Mouse (Mus musculus) intestine, embryonic 15.5 days (tissue): ENCODE measurements around the gene Gm21988. TPM values are rescaled to one million over a fixed set of nuclear protein-coding genes. Genes with fewer than 3 reads are reported as not detected.

Source experiments
- ATAC-seq: fragments of 200-750 bp; cut with Nextera tagmentation; 2 replicates; pipeline ENCODE4 v1.8.0; 2017; ENCODE audit warnings: moderate TSS enrichment, moderate library complexity
- H3K27ac ChIP-seq: fragments of 300-500 bp; sonication (generic); 2 replicates; pipeline ENCODE4 v1.5.1; 2015; ENCODE audit warnings: mild to moderate bottlenecking, inconsistent platforms
- H3K27me3 ChIP-seq: fragments of 300-500 bp; sonication (generic); replicated peaks from 2 replicates; pipeline ENCODE4 v1.6.1; 2015; ENCODE audit warnings: inconsistent platforms
- H3K36me3 ChIP-seq: fragments of 300-500 bp; sonication (generic); 2 replicates; pipeline ENCODE4 v1.6.1; 2015; ENCODE audit warnings: inconsistent platforms
- H3K4me1 ChIP-seq: fragments of 300-500 bp; sonication (generic); replicated peaks from 2 replicates; pipeline ENCODE4 v1.6.1; 2015; ENCODE audit warnings: inconsistent platforms
- H3K4me2 ChIP-seq: fragments of 300-500 bp; sonication (generic); replicated peaks from 2 replicates; pipeline ENCODE4 v1.6.1; 2015; ENCODE audit warnings: mild to moderate bottlenecking, inconsistent platforms
- H3K4me3 ChIP-seq: fragments of 300-500 bp; sonication (generic); replicated peaks from 2 replicates; pipeline ENCODE4 v1.5.1; 2015; ENCODE audit warnings: inconsistent platforms
- H3K9ac ChIP-seq: fragments of 300-500 bp; sonication (generic); 2 replicates; pipeline ENCODE4 v1.6.1; 2015; ENCODE audit warnings: inconsistent platforms
- H3K9me3 ChIP-seq: fragments of 300-500 bp; sonication (generic); 2 replicates; pipeline ENCODE4 v1.6.1; 2016; ENCODE audit warnings: inconsistent platforms
- WGBS: fragments of 180-500 bp; shearing (Covaris S2); methylation state at CpG from one replicate; pipeline ENCODE4 v1.1.7; 2015; 5-methylcytosine and 5-hydroxymethylcytosine counted together
- polyA plus RNA-seq: library from polyadenylated mRNA; unstranded; fragments of >200 nt; fragmentation: Nextera tagmentation; extraction: Ambion mirVana; gene quantifications from 2 replicates; pipeline ENCODE4 v1.2.1, GENCODE M21; 2015

Gene Gm21988
- polyA plus RNA-seq, 1 experiment from 2014 or later = 8.8 TPM

DNA sequence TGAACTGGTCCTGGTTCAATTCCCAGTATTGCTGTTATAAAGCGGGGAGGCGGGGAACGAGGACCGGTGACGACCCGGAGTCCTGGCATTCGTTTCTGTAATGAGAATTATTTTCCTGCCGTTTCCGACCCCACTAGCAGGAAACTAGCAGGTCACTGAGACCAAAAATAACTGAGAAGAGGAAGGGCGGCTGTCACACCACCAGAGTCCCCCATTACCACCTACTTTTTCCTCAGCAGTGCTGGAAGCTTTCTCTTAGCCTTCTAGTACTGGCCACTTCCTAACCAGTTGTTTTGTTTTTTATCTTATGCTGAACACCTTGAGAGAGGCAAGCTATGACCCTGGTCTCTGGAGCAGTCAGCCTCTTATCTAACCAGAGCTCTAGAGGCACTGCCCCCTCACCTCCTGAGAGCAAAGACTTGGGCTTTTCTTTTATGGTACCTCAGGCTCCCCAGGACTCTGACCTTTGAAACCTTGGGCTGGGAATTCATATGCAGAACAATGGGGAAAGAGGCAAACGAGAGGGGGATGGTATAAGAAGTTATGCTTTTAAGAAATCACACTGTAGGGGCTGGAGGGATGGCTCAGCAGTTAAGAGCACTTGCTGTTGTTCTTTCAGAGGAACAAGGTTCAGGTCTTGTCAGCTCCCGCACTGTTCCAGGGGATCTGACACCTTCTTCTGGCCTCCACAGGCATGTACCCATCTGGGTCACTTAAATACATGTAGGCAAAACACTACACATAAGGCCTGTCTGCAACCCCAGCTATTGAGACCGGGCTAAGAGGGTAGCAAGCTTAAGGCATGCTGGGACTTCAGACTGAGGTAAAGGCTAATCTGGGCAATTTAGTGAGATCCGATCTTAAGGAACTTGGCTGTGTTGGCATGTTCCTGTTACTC lies 17.8 kb downstream of the Gm21988 start:
- 9% methylated on average over 14 of the region's 14 CpGs for WGBS
- H3K27me3 ChIP-seq = no peaks in the 10 kb centered on the region; the same call in 1 of the 2 replicates

DNA sequence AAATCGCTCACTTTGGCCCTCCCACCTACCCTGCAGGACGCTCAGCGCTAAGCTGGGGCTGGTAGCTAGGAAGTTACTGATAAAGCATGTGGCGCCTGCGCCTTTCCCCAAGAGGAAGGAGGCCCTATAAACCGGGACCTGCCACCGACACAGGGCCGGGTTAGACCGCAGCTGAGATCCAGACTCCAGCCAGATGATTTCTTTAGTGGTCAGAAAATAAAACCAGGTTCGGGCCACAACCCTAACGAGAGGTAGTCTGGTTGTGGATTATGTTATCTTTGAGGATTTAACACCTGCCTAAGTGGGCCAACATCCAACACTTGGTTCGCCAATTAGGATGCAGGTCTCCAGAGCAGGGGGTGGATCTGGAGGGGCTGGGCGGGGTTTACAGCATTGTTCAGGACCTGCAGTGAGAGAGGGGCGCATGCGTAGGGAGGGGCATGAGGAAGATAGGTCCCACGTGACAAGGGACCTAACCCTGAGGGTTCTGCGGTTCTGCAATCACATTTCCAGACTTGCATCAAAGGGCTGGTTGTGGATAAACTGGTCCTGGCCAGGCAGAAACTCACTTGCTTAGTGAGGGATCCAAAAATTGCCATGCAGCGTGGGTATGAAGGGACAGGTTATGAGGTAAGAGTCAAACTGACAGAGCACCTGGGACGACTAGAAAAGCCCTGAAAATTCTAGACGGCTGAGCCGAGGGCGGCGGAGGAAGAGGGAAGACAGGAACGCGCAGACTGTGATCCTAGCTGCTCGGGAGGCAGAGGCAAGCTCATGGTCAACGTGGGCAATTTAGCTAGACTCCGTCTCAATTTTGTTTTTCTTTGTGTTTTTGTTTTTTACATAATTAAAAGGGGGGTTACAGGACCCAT lies 18.7 kb downstream of the Gm21988 start, which contains the start of gene Slc16a13:
TSS of gene Slc16a13 (minus strand) at position 334 of the 872 bp plus-strand sequence.
- no peaks in the 10 kb centered on the region for H3K9me3 ChIP-seq
- H3K9ac ChIP-seq = peak within 1 kb of the TSS; percentile 67
- peaks cover 18% of the 10 kb centered on the region for H3K4me1 ChIP-seq
- H3K36me3 ChIP-seq = no peaks in the 10 kb centered on the region
- ATAC-seq = peak; percentile 91
- peak within 1 kb of the TSS; percentile 56 for H3K4me3 ChIP-seq
- peaks cover 2% of the 10 kb centered on the region for H3K27me3 ChIP-seq
- peak within 1 kb of the TSS; percentile 93 for H3K27ac ChIP-seq
- WGBS = under 1% methylated on average over 28 of the region's 28 CpGs
- H3K4me2 ChIP-seq = peak within 1 kb of the TSS; percentile 95

More for the DNA sequence above, 17.8 kb downstream of the Gm21988 start:
- Histone ChIP-seq H3K4me1 (peaks cover 18% of the 10 kb centered on the region), H3K9ac (peak overlapping the region; percentile 65), H3K36me3 (no peaks in the 10 kb centered on the region), H3K4me2 (peak overlapping the region; percentile 95), H3K27ac (peak overlapping the region; percentile 93), H3K4me3 (peak overlapping the region; percentile 56), H3K9me3 (no peaks in the 10 kb centered on the region)
- peak; percentile 81 for ATAC-seq

DNA sequence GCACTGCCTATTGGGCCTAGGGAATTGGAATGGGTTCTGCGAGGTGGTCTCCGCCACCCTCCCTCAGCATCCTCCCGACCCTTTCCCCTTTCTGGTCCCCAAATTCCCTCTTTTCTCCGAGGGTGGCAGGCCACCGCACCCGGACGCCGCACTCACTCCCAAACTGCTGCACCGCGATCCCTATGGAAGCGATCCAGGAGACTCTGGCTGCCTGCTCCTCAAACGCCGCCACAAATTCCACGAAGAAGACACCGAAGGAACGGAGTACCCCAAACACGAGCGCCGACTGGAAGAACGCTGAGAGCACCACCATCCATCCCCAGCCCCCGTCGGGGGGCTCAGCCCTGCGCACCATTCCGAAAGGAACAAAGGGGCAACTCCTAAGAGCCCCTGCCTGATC lies 19.3 kb downstream of the Gm21988 start:
- WGBS = 2% methylated on average over 24 of the region's 24 CpGs
- Histone ChIP-seq H3K9ac (peak overlapping the region; percentile 67), H3K4me2 (peak overlapping the region; percentile 95), H3K4me3 (peak overlapping the region; percentile 56), H3K27me3 (peaks cover 8% of the 10 kb centered on the region), H3K4me1 (peaks cover 23% of the 10 kb centered on the region), H3K27ac (peak overlapping the region; percentile 86), H3K9me3 (no peaks in the 10 kb centered on the region), H3K36me3 (no peaks in the 10 kb centered on the region)
- no peak for ATAC-seq

DNA sequence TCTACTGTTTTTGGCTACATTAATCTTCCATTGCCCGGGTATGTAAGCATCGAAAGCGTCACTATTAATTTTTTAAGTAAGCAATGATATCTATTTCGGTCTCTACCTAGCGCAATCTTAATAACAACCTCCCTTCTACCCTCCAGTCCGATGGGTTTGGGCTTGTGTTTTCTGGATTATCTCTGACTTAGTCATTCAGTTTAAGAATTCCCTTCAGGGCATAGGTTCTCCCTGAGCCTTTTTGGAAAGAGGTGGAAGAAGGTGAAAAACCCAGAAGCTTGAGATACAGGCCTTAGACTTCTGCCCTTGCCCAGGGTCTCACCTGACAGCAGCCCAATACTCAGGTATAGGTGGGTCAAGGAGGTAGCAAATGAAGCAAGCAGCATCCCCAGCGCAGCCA lies 19.8 kb downstream of the Gm21988 start:
- H3K9me3 ChIP-seq = no peaks in the 10 kb centered on the region
- H3K4me2 ChIP-seq = peak overlapping the region; percentile 95
- peaks cover 25% of the 10 kb centered on the region for H3K4me1 ChIP-seq
- 58% methylated on average over 7 of the region's 7 CpGs for WGBS
- peak overlapping the region; percentile 56 for H3K4me3 ChIP-seq
- ATAC-seq = no peak
- peaks cover 12% of the 10 kb centered on the region for H3K27me3 ChIP-seq
- no peaks in the 10 kb centered on the region for H3K36me3 ChIP-seq
- peak overlapping the region; percentile 86; the same call in 1 of the 2 replicates for H3K27ac ChIP-seq
- H3K9ac ChIP-seq = peak overlapping the region; percentile 67

DNA sequence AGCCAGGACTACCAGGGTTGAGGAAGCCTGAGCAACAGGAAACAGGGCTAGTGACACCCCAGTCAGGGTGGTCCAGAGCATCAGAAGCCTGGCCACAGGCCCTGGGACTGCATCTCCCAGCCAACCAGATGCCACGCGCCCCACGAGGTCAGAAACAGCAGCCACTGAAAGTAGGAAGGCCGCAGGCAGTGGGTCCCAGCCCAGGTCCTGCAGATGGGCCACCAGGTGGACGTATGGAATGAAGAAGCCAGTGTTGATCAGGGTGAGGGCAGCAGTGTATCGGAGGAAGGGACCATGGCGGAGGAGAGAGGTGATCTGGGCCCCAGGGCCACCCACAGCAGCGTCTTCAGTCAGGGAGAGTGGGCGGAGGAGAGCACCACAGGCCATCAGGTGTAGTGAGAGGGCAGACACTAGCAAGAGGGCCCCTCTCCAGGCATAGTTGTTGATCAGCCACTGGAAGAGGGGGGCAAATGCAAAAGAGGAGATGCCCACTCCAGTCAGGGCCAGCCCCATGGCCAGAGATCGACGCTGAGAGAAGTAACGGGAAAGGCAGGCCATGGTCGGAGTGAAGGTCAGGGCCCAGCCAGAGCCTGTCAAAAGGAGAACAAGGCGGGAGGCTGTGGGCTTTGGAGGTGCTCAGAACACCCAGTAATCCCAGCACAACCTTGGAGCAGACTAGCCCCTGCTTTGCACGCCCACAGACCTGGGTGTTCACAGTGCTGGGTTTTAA lies 20.7 kb downstream of the Gm21988 start:
- peak overlapping the region; percentile 95; the same call in 1 of the 2 replicates for H3K4me2 ChIP-seq
- H3K9me3 ChIP-seq = no peaks in the 10 kb centered on the region
- ATAC-seq = no peak
- WGBS = 85% methylated on average over 15 of the region's 15 CpGs
- peak overlapping the region; percentile 8 for H3K9ac ChIP-seq
- H3K4me1 ChIP-seq = peaks cover 34% of the 10 kb centered on the region
- H3K36me3 ChIP-seq = no peaks in the 10 kb centered on the region
- H3K27me3 ChIP-seq = peaks cover 22% of the 10 kb centered on the region
- no peak overlapping the region; the same call in 1 of the 2 replicates for H3K27ac ChIP-seq
- H3K4me3 ChIP-seq = no peak overlapping the region

DNA sequence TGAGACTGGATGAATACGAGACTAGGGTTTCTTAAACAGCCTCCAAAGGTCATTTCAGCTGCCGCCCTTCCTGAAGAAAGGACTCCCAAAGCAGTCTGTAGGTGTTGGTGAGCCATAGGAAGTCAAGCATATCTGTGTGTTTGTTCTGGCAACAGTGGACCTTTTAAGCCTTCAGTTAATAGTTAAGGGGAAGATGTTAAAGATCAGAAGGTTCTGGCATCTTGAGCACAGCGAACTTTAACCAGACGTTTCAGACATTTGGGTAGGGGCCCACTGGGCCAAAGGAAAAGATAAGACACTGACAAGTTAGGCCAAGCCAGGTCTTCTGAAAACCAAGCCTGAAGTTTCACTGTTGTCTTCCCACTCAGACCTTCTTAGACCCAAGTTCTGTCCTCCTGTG lies 21.6 kb downstream of the Gm21988 start:
- ATAC-seq = no peak
- H3K36me3 ChIP-seq = no peaks in the 10 kb centered on the region
- 73% methylated on average over 4 of the region's 4 CpGs for WGBS
- peaks cover 39% of the 10 kb centered on the region for H3K4me1 ChIP-seq
- H3K4me3 ChIP-seq = no peak overlapping the region
- no peaks in the 10 kb centered on the region for H3K9me3 ChIP-seq
- peak overlapping the region; percentile 95; the same call in 1 of the 2 replicates for H3K4me2 ChIP-seq
- no peak overlapping the region for H3K9ac ChIP-seq
- no peak overlapping the region for H3K27ac ChIP-seq
- H3K27me3 ChIP-seq = peaks cover 29% of the 10 kb centered on the region

DNA sequence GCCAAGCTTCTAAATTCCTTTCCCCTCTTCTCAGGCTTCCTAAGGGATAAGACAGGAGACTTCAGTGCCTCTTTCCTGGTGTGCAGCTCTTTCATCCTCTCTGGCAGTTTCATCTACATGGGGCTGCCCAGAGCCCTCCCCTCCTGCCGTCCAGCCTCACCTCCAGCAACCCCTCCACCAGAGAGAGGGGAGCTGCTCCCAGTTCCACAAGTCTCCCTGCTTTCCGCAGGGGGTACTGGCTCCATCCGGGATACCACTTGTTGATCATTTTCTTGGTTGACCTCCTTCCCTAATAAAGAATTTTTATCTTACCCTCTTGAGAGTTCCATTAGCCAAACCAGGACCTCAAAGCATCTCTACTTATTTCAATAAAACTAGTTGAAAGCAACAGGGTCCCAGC lies 23.5 kb downstream of the Gm21988 start:
- peaks cover 29% of the 10 kb centered on the region for H3K27me3 ChIP-seq
- H3K4me3 ChIP-seq = no peak overlapping the region
- no peak overlapping the region for H3K9ac ChIP-seq
- no peaks in the 10 kb centered on the region for H3K36me3 ChIP-seq
- 68% methylated on average over 3 of the region's 3 CpGs for WGBS
- H3K27ac ChIP-seq = no peak overlapping the region
- H3K4me1 ChIP-seq = peaks cover 39% of the 10 kb centered on the region
- H3K4me2 ChIP-seq = no peak overlapping the region
- no peaks in the 10 kb centered on the region for H3K9me3 ChIP-seq
- ATAC-seq = no peak

DNA sequence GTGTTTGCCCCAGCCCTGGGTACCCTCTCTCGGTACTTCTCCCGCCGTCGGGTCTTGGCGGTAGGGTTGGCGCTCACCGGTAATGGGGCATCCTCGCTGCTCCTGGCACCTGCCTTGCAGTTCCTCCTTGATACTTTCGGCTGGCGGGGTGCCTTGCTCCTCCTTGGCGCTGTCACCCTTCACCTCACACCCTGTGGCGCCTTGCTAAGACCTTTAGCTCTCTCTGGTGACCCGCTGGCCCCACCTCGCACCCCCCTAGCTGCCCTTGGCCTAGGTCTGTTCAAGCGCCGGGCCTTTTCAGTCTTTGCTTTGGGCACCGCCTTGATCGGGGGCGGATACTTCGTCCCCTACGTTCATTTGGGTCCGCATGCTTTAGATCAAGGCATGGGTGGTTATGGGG lies 24.3 kb downstream of the Gm21988 start:
- H3K9me3 ChIP-seq = no peaks in the 10 kb centered on the region
- no peak overlapping the region for H3K4me3 ChIP-seq
- 28% methylated on average over 22 of the region's 22 CpGs for WGBS
- H3K4me2 ChIP-seq = no peak overlapping the region
- no peak for ATAC-seq
- no peak overlapping the region for H3K9ac ChIP-seq
- no peaks in the 10 kb centered on the region for H3K36me3 ChIP-seq
- H3K4me1 ChIP-seq = peaks cover 35% of the 10 kb centered on the region
- H3K27me3 ChIP-seq = peaks cover 29% of the 10 kb centered on the region
- H3K27ac ChIP-seq = no peak overlapping the region

DNA sequence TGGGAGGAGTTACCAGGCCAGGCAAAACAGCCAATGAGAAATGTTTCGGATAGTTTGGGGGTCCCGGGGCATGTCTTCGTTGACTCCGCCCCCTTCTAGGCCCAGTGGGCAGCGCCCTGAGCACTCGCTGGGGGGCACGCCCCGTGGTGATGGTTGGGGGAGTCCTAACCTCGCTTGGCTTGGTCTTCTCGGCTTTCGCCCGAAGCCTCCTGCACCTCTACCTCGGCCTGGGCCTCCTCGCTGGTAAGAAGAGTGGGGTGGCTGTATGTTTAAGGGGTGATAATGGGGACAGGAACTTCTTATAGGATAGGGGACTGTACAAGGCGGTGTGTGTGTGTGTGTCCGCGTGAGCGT lies 24.8 kb downstream of the Gm21988 start:
- Histone ChIP-seq H3K4me3 (peak overlapping the region; percentile 34), H3K9ac (no peak overlapping the region), H3K27ac (no peak overlapping the region), H3K27me3 (peaks cover 29% of the 10 kb centered on the region), H3K4me2 (peak overlapping the region; percentile 80), H3K9me3 (no peaks in the 10 kb centered on the region), H3K36me3 (no peaks in the 10 kb centered on the region), H3K4me1 (peaks cover 31% of the 10 kb centered on the region)
- ATAC-seq = no peak
- WGBS = 15% methylated on average over 18 of the region's 18 CpGs

DNA sequence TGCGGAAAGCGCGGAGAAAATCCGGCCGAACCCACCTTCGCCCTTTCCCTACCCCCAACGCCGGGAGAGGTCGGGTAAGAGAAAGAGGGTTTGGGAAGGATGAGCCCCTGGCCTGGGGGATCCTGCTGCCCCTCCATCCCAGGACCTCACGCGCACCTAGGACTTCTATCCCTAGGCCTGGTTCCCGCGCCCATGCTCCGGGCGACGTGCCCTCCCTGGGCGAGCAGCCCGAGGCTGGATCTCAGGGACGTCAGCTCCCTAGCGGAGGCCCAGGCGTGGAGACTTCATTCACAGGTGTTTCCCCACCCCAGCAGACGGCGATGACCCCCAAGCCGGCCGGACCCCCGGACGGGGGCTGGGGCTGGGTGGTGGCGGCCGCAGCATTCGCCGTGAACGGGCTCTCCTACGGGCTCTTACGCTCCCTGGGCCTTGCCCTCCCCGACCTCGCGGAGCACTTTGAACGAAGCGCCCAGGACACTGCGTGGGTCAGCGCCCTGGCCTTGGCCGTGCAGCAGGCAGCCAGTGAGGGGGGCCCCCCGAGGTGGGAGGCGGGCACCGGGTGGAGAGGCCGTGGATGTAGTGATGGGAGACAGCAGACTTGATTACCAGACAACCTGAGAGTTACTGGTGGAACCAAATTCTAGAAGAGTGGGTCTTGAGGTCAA lies 25.3 kb downstream of the Gm21988 start:
- Histone ChIP-seq H3K27me3 (peaks cover 29% of the 10 kb centered on the region), H3K4me2 (peak overlapping the region; percentile 80), H3K4me1 (peaks cover 31% of the 10 kb centered on the region), H3K36me3 (no peaks in the 10 kb centered on the region), H3K4me3 (peak overlapping the region; percentile 34), H3K9me3 (no peaks in the 10 kb centered on the region), H3K27ac (no peak overlapping the region), H3K9ac (peak overlapping the region; percentile 55)
- 3% methylated on average over 46 of the region's 46 CpGs for WGBS
- ATAC-seq = peak; percentile 48

DNA sequence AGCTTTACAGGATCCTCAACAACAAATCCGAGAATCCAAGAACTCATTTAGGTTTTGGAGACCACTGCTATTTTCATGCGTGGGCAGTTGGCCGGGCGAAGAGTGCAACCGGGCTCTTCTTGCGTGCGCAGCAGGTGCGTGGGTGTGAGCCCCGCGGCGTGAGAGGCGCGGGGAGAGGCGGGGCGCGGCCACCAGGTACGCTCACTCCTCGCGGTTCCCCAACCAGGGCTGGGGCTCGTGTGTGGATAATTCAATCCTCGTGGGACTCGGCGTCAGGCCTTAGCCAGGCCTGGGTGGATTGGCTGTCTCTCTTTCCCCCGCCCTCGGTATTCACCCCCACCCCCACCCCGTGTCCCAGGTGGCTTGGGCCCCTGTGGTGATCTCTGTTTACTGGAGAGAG lies 25.9 kb downstream of the Gm21988 start:
- Histone ChIP-seq H3K27ac (no peak overlapping the region), H3K4me1 (peaks cover 27% of the 10 kb centered on the region), H3K9ac (peak overlapping the region; percentile 55), H3K36me3 (no peaks in the 10 kb centered on the region), H3K4me2 (peak overlapping the region; percentile 80), H3K4me3 (peak overlapping the region; percentile 34), H3K27me3 (peaks cover 29% of the 10 kb centered on the region), H3K9me3 (no peaks in the 10 kb centered on the region)
- 7% methylated on average over 26 of the region's 26 CpGs for WGBS
- ATAC-seq = peak; percentile 27; the same call in 1 of the 2 replicates
